In the genomic region with DNA sequence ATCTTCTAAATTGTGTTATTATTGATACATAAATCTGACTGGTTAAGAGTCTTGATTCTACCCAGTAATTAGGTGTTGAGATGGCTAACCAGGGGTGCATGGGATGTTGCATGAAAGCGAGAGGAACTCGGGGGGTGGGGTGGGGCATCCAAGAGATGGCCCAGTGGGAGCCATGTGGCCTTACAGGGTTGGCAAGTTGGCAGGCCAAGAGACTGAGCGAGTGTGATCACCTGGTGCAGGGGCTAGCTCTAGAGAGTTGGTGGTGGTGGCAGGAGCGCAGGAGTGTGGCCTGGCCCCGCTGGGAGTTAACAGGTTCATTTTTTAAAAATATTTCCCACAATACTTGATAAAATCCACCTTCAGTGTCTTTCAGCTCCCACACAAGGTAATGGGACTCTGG, we compare ENCODE assay signal across 20 mouse cellular contexts. TPM values are rescaled to one million over a fixed set of nuclear protein-coding genes. Genes with fewer than 3 reads are reported as not detected.
DNase-seq lines count a peak whose midpoint lies in the region; ATAC-seq and TF ChIP-seq lines count a peak whose summit lies in the region.
"Had no signal": no experiment of that assay in that cellular context is flagged by ENCODE, and none has a peak within 500 bp of the region (broad histone marks: within the 10 kb centered on the region; RNA-seq: fewer than 3 reads in every experiment).

No protein-coding gene starts in this region.

- H3K36me3 ChIP-seq in kidney, embryonic 15.5 days = peaks cover 14% of the 10 kb centered on the region
- H3K36me3 ChIP-seq in forebrain, embryonic 12.5 days (replicated peaks) = peaks cover 23% of the 10 kb centered on the region
- H3K36me3 ChIP-seq in hindbrain, embryonic 16.5 days (ENCODE audit: control insufficient read depth, insufficient read depth, low read length) = peaks cover 4% of the 10 kb centered on the region
- 0 out of 2 replicates have a peak, but pooled peaks cover 4% of the 10 kb centered on the region for H3K36me3 ChIP-seq in midbrain, embryonic 16.5 days (ENCODE audit: control insufficient read depth, insufficient read depth, low read length)
- peaks cover 17% of the 10 kb centered on the region for H3K36me3 ChIP-seq in liver, postnatal 0 days (replicated peaks; ENCODE audit: insufficient read depth, low read length)

- peak; percentile 52 for ATAC-seq in kidney, embryonic 15.5 days (replicated peaks; ENCODE audit: low FRiP score)
- ATAC-seq in forebrain, embryonic 12.5 days (ENCODE audit: low FRiP score) = no peak
- ATAC-seq in hindbrain, embryonic 16.5 days = peak; percentile 79
- ATAC-seq in midbrain, embryonic 16.5 days = peak; percentile 70
- no peak for ATAC-seq in liver, postnatal 0 days

- H3K4me3 ChIP-seq in kidney, embryonic 15.5 days (replicated peaks) = no peak overlapping the region
- no peak overlapping the region for H3K4me3 ChIP-seq in forebrain, embryonic 12.5 days (replicated peaks)
- H3K4me3 ChIP-seq in hindbrain, embryonic 16.5 days (ENCODE audit: low read length) = no peak overlapping the region
- no peak overlapping the region for H3K4me3 ChIP-seq in midbrain, embryonic 16.5 days (ENCODE audit: low read depth, low read length)
- no peak overlapping the region for H3K4me3 ChIP-seq in liver, postnatal 0 days (ENCODE audit: low read depth, low read length)
- H3K4me3 ChIP-seq: heart, embryonic 15.5 days; lung, embryonic 15.5 days; stomach, embryonic 15.5 days had no signal

- no peak for TF ChIP-seq EP300 in liver, postnatal 0 days (IDR thresholded peaks at IDR 0.05; ENCODE audit: low read depth)

- H3K4me1 ChIP-seq in kidney, embryonic 15.5 days = no peaks in the 10 kb centered on the region
- H3K4me1 ChIP-seq in forebrain, embryonic 12.5 days = no peaks in the 10 kb centered on the region; the same call in 1 of the 2 replicates
- no peaks in the 10 kb centered on the region for H3K4me1 ChIP-seq in hindbrain, embryonic 16.5 days (ENCODE audit: control insufficient read depth, insufficient read depth, low read depth, low read length)
- H3K4me1 ChIP-seq in midbrain, embryonic 16.5 days (ENCODE audit: control insufficient read depth, insufficient read depth, low read length) = no peaks in the 10 kb centered on the region
- no peaks in the 10 kb centered on the region for H3K4me1 ChIP-seq in liver, postnatal 0 days (ENCODE audit: insufficient read depth)
- H3K4me1 ChIP-seq: heart, embryonic 15.5 days; lung, embryonic 15.5 days; stomach, embryonic 15.5 days had no signal

- no peak overlapping the region for H3K4me2 ChIP-seq in kidney, embryonic 15.5 days
- H3K4me2 ChIP-seq in forebrain, embryonic 12.5 days = no peak overlapping the region
- H3K4me2 ChIP-seq in hindbrain, embryonic 16.5 days (ENCODE audit: low read length) = no peak overlapping the region
- H3K4me2 ChIP-seq in midbrain, embryonic 16.5 days (ENCODE audit: low read length) = no peak overlapping the region
- H3K4me2 ChIP-seq in liver, postnatal 0 days (ENCODE audit: low read depth, low read length) = no peak overlapping the region
- H3K4me2 ChIP-seq: heart, embryonic 15.5 days; liver, embryonic 11.5 days; lung, embryonic 15.5 days; stomach, embryonic 15.5 days had no signal

- 85% methylated on average over 5 of the region's 5 CpGs for WGBS in kidney, embryonic 15.5 days
- WGBS in forebrain, embryonic 12.5 days = 85% methylated on average over 5 of the region's 5 CpGs
- 74% methylated on average over 5 of the region's 5 CpGs for WGBS in hindbrain, embryonic 16.5 days
- 88% methylated on average over 5 of the region's 5 CpGs for WGBS in midbrain, embryonic 16.5 days
- WGBS in liver, postnatal 0 days (ENCODE audit: insufficient replicate concordance) = 87% methylated on average over 5 of the region's 5 CpGs

- intact Hi-C loops in left cerebral cortex, postnatal 10 days (cut with DNase I) = no loop called here

- no peak overlapping the region for H3K27ac ChIP-seq in kidney, embryonic 15.5 days
- H3K27ac ChIP-seq in forebrain, embryonic 12.5 days = peak overlapping the region; percentile 56
- 0 out of 2 replicates have a peak overlapping the region, but pooled peaks have one; percentile 26 for H3K27ac ChIP-seq in hindbrain, embryonic 16.5 days (ENCODE audit: low read depth, low read length)
- peak overlapping the region; percentile 43; the same call in 1 of the 2 replicates for H3K27ac ChIP-seq in midbrain, embryonic 16.5 days (ENCODE audit: low read length)
- H3K27ac ChIP-seq in liver, postnatal 0 days (ENCODE audit: low read depth) = no peak overlapping the region
- H3K27ac ChIP-seq: heart, embryonic 15.5 days; lung, embryonic 15.5 days; stomach, embryonic 15.5 days had no signal

- no peaks in the 10 kb centered on the region for H3K9me3 ChIP-seq in kidney, embryonic 15.5 days (replicated peaks)
- no peaks in the 10 kb centered on the region for H3K9me3 ChIP-seq in forebrain, embryonic 12.5 days
- no peaks in the 10 kb centered on the region for H3K9me3 ChIP-seq in hindbrain, embryonic 16.5 days (ENCODE audit: control insufficient read depth, low read length)
- H3K9me3 ChIP-seq in midbrain, embryonic 16.5 days (replicated peaks; ENCODE audit: control insufficient read depth, low read length, poor library complexity, severe bottlenecking) = no peaks in the 10 kb centered on the region
- H3K9me3 ChIP-seq in liver, postnatal 0 days (ENCODE audit: low read length) = no peaks in the 10 kb centered on the region
- H3K9me3 ChIP-seq: heart, embryonic 15.5 days; lung, embryonic 15.5 days; stomach, embryonic 15.5 days had no signal

- no peak for DNase-seq in kidney, adult 8-10 months
- DNase-seq in liver, postnatal 0 days = no peak
- no peak for DNase-seq in layer of hippocampus, postnatal 10 days (ENCODE audit: low spot score in 2 of 2)
- no peak for DNase-seq in left cerebral cortex, postnatal 10 days (ENCODE audit: extremely low spot score in 1 of 2, low spot score in 2 of 2)
- DNase-seq: cerebellum, adult 18-20 months; heart, adult 18-20 months; kidney, postnatal 10 days; spleen, adult 18-20 months; thymus, postnatal 14 days had no signal

- no peak for TF ChIP-seq CTCF in liver, postnatal 0 days (IDR thresholded peaks at IDR 0.05; ENCODE audit: low read depth)

- no peaks in the 10 kb centered on the region for H3K27me3 ChIP-seq in kidney, embryonic 15.5 days
- no peaks in the 10 kb centered on the region for H3K27me3 ChIP-seq in forebrain, embryonic 12.5 days
- H3K27me3 ChIP-seq in hindbrain, embryonic 16.5 days (replicated peaks; ENCODE audit: control insufficient read depth, insufficient read depth, low read length) = no peaks in the 10 kb centered on the region
- H3K27me3 ChIP-seq in midbrain, embryonic 16.5 days (ENCODE audit: control insufficient read depth, insufficient read depth, low read depth, low read length) = no peaks in the 10 kb centered on the region
- H3K27me3 ChIP-seq in liver, postnatal 0 days (ENCODE audit: insufficient read depth, low read length) = no peaks in the 10 kb centered on the region
- H3K27me3 ChIP-seq: heart, embryonic 15.5 days; lung, embryonic 15.5 days; stomach, embryonic 15.5 days had no signal

- H3K9ac ChIP-seq in kidney, embryonic 15.5 days = no peak overlapping the region
- H3K9ac ChIP-seq in forebrain, embryonic 12.5 days = no peak overlapping the region
- no peak overlapping the region for H3K9ac ChIP-seq in hindbrain, embryonic 16.5 days (ENCODE audit: low read depth, low read length)
- H3K9ac ChIP-seq in midbrain, embryonic 16.5 days (ENCODE audit: low read depth, low read length) = no peak overlapping the region
- no peak overlapping the region for H3K9ac ChIP-seq in liver, postnatal 0 days (replicated peaks)
- H3K9ac ChIP-seq: heart, embryonic 15.5 days; lung, embryonic 15.5 days; stomach, embryonic 15.5 days had no signal

RNA-seq across cellular contexts. Expression of a gene that starts 12.4 kb away (rescaled TPM):
- polyA plus RNA-seq in kidney, embryonic 15.5 days (2015; fragmentation: Nextera tagmentation; extraction: Ambion mirVana) = 1.5 and 2.5 TPM in 2 replicates
- 1.3 and 2.5 TPM in 2 replicates for polyA plus RNA-seq in forebrain, embryonic 12.5 days (2016; fragmentation: Nextera tagmentation; extraction: Ambion mirVana)
- 0.78 and 1.7 TPM in 2 replicates for polyA plus RNA-seq in hindbrain, embryonic 16.5 days (2015; fragmentation: Nextera tagmentation; extraction: Ambion mirVana)
- polyA plus RNA-seq in midbrain, embryonic 16.5 days (2015; fragmentation: Nextera tagmentation; extraction: Ambion mirVana) = 0.75 and 1.7 TPM in 2 replicates
- 0.47 and 0.95 TPM in 2 replicates for polyA plus RNA-seq in liver, postnatal 0 days (2015; fragmentation: Nextera tagmentation; extraction: Ambion mirVana)
- total RNA-seq in layer of hippocampus, postnatal 10 days (2021) = 1 to 10 TPM; 1.3 to 2.8 TPM
- 1 to 10 TPM; 2.0 to 2.3 TPM for total RNA-seq in left cerebral cortex, postnatal 10 days (2021)

RNA-seq across cellular contexts. Expression of a gene that starts 17.8 kb away (rescaled TPM):
- 424 and 439 TPM in 2 replicates for polyA plus RNA-seq in kidney, embryonic 15.5 days (2015; fragmentation: Nextera tagmentation; extraction: Ambion mirVana)
- polyA plus RNA-seq in forebrain, embryonic 12.5 days (2016; fragmentation: Nextera tagmentation; extraction: Ambion mirVana) = 512 and 524 TPM in 2 replicates
- polyA plus RNA-seq in hindbrain, embryonic 16.5 days (2015; fragmentation: Nextera tagmentation; extraction: Ambion mirVana) = 341 and 344 TPM in 2 replicates
- polyA plus RNA-seq in midbrain, embryonic 16.5 days (2015; fragmentation: Nextera tagmentation; extraction: Ambion mirVana) = 347 and 381 TPM in 2 replicates
- 136 TPM in 2 replicates for polyA plus RNA-seq in liver, postnatal 0 days (2015; fragmentation: Nextera tagmentation; extraction: Ambion mirVana)
- 100 to 1,000 TPM; 224 to 239 TPM for total RNA-seq in layer of hippocampus, postnatal 10 days (2021)
- total RNA-seq in left cerebral cortex, postnatal 10 days (2021) = 100 to 1,000 TPM; 230 to 239 TPM

RNA-seq across cellular contexts. Expression of a gene that starts 18.5 kb away (rescaled TPM):
- polyA plus RNA-seq in kidney, embryonic 15.5 days (2015; fragmentation: Nextera tagmentation; extraction: Ambion mirVana) = 162 and 182 TPM in 2 replicates
- polyA plus RNA-seq in forebrain, embryonic 12.5 days (2016; fragmentation: Nextera tagmentation; extraction: Ambion mirVana) = 166 and 177 TPM in 2 replicates
- 118 and 123 TPM in 2 replicates for polyA plus RNA-seq in hindbrain, embryonic 16.5 days (2015; fragmentation: Nextera tagmentation; extraction: Ambion mirVana)
- 117 and 122 TPM in 2 replicates for polyA plus RNA-seq in midbrain, embryonic 16.5 days (2015; fragmentation: Nextera tagmentation; extraction: Ambion mirVana)
- 72.2 and 81.0 TPM in 2 replicates for polyA plus RNA-seq in liver, postnatal 0 days (2015; fragmentation: Nextera tagmentation; extraction: Ambion mirVana)
- 10 to 100 TPM; 54.4 to 62.4 TPM for total RNA-seq in layer of hippocampus, postnatal 10 days (2021)
- total RNA-seq in left cerebral cortex, postnatal 10 days (2021) = 10 to 100 TPM; 48.1 to 54.4 TPM

RNA-seq across cellular contexts. Expression of a gene that starts 21.8 kb away (rescaled TPM):
- not detected in 2 replicates for polyA plus RNA-seq in kidney, embryonic 15.5 days (2015; fragmentation: Nextera tagmentation; extraction: Ambion mirVana)
- polyA plus RNA-seq in forebrain, embryonic 12.5 days (2016; fragmentation: Nextera tagmentation; extraction: Ambion mirVana) = not detected in 2 replicates
- polyA plus RNA-seq in hindbrain, embryonic 16.5 days (2015; fragmentation: Nextera tagmentation; extraction: Ambion mirVana) = not detected in 2 replicates
- not detected in 2 replicates for polyA plus RNA-seq in midbrain, embryonic 16.5 days (2015; fragmentation: Nextera tagmentation; extraction: Ambion mirVana)
- polyA plus RNA-seq in liver, postnatal 0 days (2015; fragmentation: Nextera tagmentation; extraction: Ambion mirVana) = not detected in 2 replicates
- not detected for total RNA-seq in layer of hippocampus, postnatal 10 days (2021)
- under 1 TPM in 1 of 2 experiments, not detected in 1; 0.28 TPM for total RNA-seq in left cerebral cortex, postnatal 10 days (2021)
- total RNA-seq: ES-E14 had no signal
- polyA plus RNA-seq: liver, embryonic 11.5 days; lung, embryonic 15.5 days; neural tube, embryonic 11.5 days had no signal

RNA-seq across cellular contexts. Expression of a gene that starts 29.7 kb away (rescaled TPM):
- polyA plus RNA-seq in kidney, embryonic 15.5 days (2015; fragmentation: Nextera tagmentation; extraction: Ambion mirVana) = 0.77 and 1.0 TPM in 2 replicates
- polyA plus RNA-seq in forebrain, embryonic 12.5 days (2016; fragmentation: Nextera tagmentation; extraction: Ambion mirVana) = 0.38 TPM in 1 of 2 replicates, not detected in the other
- polyA plus RNA-seq in hindbrain, embryonic 16.5 days (2015; fragmentation: Nextera tagmentation; extraction: Ambion mirVana) = 0.18 TPM in 1 of 2 replicates, not detected in the other
- not detected in 2 replicates for polyA plus RNA-seq in midbrain, embryonic 16.5 days (2015; fragmentation: Nextera tagmentation; extraction: Ambion mirVana)
- polyA plus RNA-seq in liver, postnatal 0 days (2015; fragmentation: Nextera tagmentation; extraction: Ambion mirVana) = 0.12 and 0.28 TPM in 2 replicates
- 10 to 100 TPM; 31.6 to 34.5 TPM for total RNA-seq in layer of hippocampus, postnatal 10 days (2021)
- 10 to 100 TPM; 14.6 to 16.6 TPM for total RNA-seq in left cerebral cortex, postnatal 10 days (2021)
- total RNA-seq: adrenal gland, adult 18-20 months; ES-E14 had no signal

Comparison
In these comparisons a context has a peak if more than half of its experiments do, and no peak if none do; other contexts are left out.
1. ATAC-seq: peak in kidney, embryonic 15.5 days (single experiment), hindbrain, embryonic 16.5 days (single experiment) and midbrain, embryonic 16.5 days (single experiment); none in forebrain, embryonic 12.5 days (single experiment) and liver, postnatal 0 days (single experiment).
2. H3K27ac ChIP-seq: peak in forebrain, embryonic 12.5 days (single experiment), hindbrain, embryonic 16.5 days (single experiment) and midbrain, embryonic 16.5 days (single experiment); none in kidney, embryonic 15.5 days (single experiment) and liver, postnatal 0 days (single experiment).